Mouse (Mus musculus): Measurements from ENCODE around the gene Epha5.

Epha5 gene

GRCm38 (mm10) chr5:84417062-84417879 is at the start of gene Epha5:
Epha5 (minus strand) TSS chr5:84417382.
- DNase-seq: peak; percentile 10

GRCm38 (mm10) chr5:84456216-84456615 is 39.0 kb upstream of the Epha5 start:
- DNase-seq: no peak

GRCm38 (mm10) chr5:84454641-84455040 is 37.5 kb upstream of the Epha5 start:
- no peak for DNase-seq

- no peak for DNase-seq
Measured at GRCm38 (mm10) chr5:84453839-84454238, 36.7 kb upstream of the Epha5 start.

- no peak for DNase-seq
Measured at GRCm38 (mm10) chr5:84440232-84440631, 23.1 kb upstream of the Epha5 start.

GRCm38 (mm10) chr5:84415961-84416821 is 991 bp downstream of the Epha5 start:
- no peak for DNase-seq

GRCm38 (mm10) chr5:84414931-84415431 is 2.2 kb downstream of the Epha5 start:
- DNase-seq: no peak

- no peak for DNase-seq
Measured at GRCm38 (mm10) chr5:84413026-84413425, 4.2 kb downstream of the Epha5 start.

- no peak for DNase-seq
Measured at GRCm38 (mm10) chr5:84408370-84408769, 8.8 kb downstream of the Epha5 start.

GRCm38 (mm10) chr5:84397085-84397484 is 20.1 kb downstream of the Epha5 start:
- no peak for DNase-seq

GRCm38 (mm10) chr5:84365334-84365733 is 51.8 kb downstream of the Epha5 start:
- DNase-seq: no peak

- no peak for DNase-seq
Measured at GRCm38 (mm10) chr5:84359430-84359829, 57.8 kb downstream of the Epha5 start.

- DNase-seq: no peak
Measured at GRCm38 (mm10) chr5:84353069-84353468, 64.1 kb downstream of the Epha5 start.

GRCm38 (mm10) chr5:84346728-84347499 is 70.3 kb downstream of the Epha5 start:
- DNase-seq: no peak

GRCm38 (mm10) chr5:84335834-84336465 is 81.2 kb downstream of the Epha5 start:
- peak; percentile 18 for DNase-seq

- DNase-seq: no peak
Measured at GRCm38 (mm10) chr5:84334481-84334880, 82.7 kb downstream of the Epha5 start.

- no peak for DNase-seq
Measured at GRCm38 (mm10) chr5:84331631-84332030, 85.6 kb downstream of the Epha5 start.

GRCm38 (mm10) chr5:84320553-84320952 is 96.6 kb downstream of the Epha5 start:
- no peak for DNase-seq

- DNase-seq: no peak
Measured at GRCm38 (mm10) chr5:84320138-84320537, 97.0 kb downstream of the Epha5 start.

- no peak for DNase-seq
Measured at GRCm38 (mm10) chr5:84318814-84319340, 98.3 kb downstream of the Epha5 start.

GRCm38 (mm10) chr5:84317839-84318238 is 99.3 kb downstream of the Epha5 start:
- no peak for DNase-seq

- DNase-seq: no peak
Measured at GRCm38 (mm10) chr5:84313619-84314018, 103.6 kb downstream of the Epha5 start.

All from lung, postnatal 36 days (tissue).